Mouse (Mus musculus): ENCODE measurements around the gene Mmp11. TPM values are rescaled to one million over a fixed set of nuclear protein-coding genes. Genes with fewer than 3 reads are reported as not detected.
"Not testable (repeated sequence)": the region's sequence is repeated elsewhere in the genome, so short reads cannot be mapped to it uniquely, and the experiment has no call there.

Gene Mmp11
- total and polyA plus RNA-seq, 2 experiments from 2014 or later, result 11.7 to 14.3 TPM

DNA sequence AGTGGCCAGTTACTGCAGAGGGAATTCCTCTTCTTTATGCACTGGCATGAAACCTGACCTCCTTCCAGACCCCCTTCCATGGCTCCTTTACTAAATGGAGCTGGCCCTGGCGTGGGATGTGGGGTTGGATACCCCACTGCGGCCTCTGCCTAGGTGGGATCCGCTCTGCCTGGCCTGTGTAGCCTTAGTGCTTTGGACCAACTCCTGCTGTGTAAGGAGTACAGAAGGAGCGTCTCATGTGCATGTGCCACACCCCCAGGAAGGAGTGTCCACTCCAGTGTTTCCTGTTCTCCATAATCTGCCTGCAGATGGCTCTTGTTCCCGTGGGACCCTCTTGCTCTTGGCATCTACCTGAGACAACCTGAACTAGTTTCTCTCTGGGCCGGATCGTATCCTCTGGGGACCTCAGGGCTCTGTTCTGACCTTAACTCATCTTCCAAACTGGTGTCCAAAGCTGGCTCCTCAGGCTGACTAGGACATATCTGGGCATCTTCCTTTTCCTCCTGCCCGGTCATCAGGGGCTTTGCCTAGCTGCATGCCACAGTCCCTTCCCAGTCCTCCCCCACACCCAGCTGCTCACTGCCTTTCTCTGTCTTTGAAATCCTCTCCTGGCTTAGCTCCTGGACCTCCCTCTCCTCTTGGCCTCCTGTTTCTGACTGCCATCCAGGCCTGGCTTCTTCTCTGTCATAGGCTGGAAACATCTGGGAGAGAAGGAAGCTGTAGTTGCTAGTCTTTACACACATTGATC, 46.7 kb downstream of the Mmp11 start:
- Histone ChIP-seq H3K4me2 (ENCODE audit: low read depth) (no peak overlapping the region), H3K9ac (no peak overlapping the region), H3K9me3 (ENCODE audit: low read length) (no peaks in the 10 kb centered on the region), H3K36me3 (ENCODE audit: insufficient read depth) (peaks cover 6% of the 10 kb centered on the region), H3K4me1 (ENCODE audit: insufficient read depth) (peaks cover 5% of the 10 kb centered on the region; the same call in 1 of the 2 replicates), H3K27ac (ENCODE audit: low read depth, low read length) (no peak overlapping the region), H3K4me3 (ENCODE audit: low read depth, low read length) (no peak overlapping the region), H3K27me3 (ENCODE audit: insufficient read depth, low read length) (no peaks in the 10 kb centered on the region)
- 54% methylated on average over 8 of the region's 8 CpGs for whole genome bisulfite sequencing
- DNase-seq, result no peak
- no peak for TF ChIP-seq CTCF (IDR thresholded peaks at IDR 0.05; ENCODE audit: low read depth)
- no peak for ATAC-seq

DNA sequence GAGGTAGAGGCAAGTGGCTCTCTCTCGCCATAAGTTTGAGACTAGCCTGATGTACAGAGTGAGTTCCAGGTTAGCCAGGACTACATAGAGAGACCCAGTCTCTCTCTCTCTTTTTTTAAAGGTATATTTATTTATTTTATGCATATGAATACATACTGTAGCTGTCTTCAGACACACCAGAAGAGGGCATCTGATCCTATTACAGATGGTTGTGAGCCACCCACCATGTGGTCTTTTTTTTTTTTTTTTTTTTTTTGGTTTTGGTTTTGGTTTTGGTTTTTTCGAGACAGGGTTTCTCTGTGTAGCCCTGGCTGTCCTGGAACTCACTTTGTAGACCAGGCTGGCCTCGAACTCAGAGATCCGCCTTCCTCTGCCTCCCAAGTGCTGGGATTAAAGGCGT, 48.8 kb downstream of the Mmp11 start:
- not testable (repeated sequence) for H3K36me3 ChIP-seq (ENCODE audit: insufficient read depth); H3K4me2 ChIP-seq (ENCODE audit: low read depth); ATAC-seq; H3K27ac ChIP-seq (ENCODE audit: low read depth, low read length); H3K4me1 ChIP-seq (ENCODE audit: insufficient read depth); H3K9ac ChIP-seq; DNase-seq; H3K27me3 ChIP-seq (ENCODE audit: insufficient read depth, low read length); H3K9me3 ChIP-seq (ENCODE audit: low read length); H3K4me3 ChIP-seq (ENCODE audit: low read depth, low read length)
- 74% methylated on average over 4 of the region's 5 CpGs for WGBS

DNA sequence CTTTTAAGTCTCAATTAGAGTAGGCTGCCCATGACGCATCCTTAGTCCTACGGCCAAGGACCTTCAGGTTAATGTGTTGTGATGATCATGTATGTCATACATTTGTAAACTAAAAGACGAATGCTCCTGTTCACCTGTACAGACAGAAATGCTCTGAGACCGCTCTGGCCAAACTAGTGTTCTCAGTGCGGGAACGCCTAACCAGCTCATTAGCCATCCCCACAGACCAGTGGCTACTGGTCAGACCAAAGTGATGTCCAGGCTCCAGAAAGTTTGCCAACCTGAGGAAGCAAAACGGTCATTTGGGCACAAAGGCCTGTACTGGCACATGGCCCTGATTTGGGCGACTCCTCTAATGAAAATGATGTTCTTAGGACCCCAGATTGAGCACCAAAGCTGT, 51.6 kb downstream of the Mmp11 start:
- DNase-seq (no peak), ATAC-seq (no peak)
- H3K27me3 ChIP-seq (ENCODE audit: insufficient read depth, low read length), result no peaks in the 10 kb centered on the region
- H3K4me3 ChIP-seq (ENCODE audit: low read depth, low read length), result no peak overlapping the region
- H3K36me3 ChIP-seq (ENCODE audit: insufficient read depth), result no peaks in the 10 kb centered on the region
- 94% methylated on average over 8 of the region's 8 CpGs for WGBS
- no peak overlapping the region for H3K9ac ChIP-seq
- no peaks in the 10 kb centered on the region for H3K4me1 ChIP-seq (ENCODE audit: insufficient read depth)
- H3K27ac ChIP-seq (ENCODE audit: low read depth, low read length), result no peak overlapping the region
- H3K9me3 ChIP-seq (ENCODE audit: low read length), result no peaks in the 10 kb centered on the region
- no peak for TF ChIP-seq CTCF (IDR thresholded peaks at IDR 0.05; ENCODE audit: low read depth)
- H3K4me2 ChIP-seq (ENCODE audit: low read depth), result no peak overlapping the region

DNA sequence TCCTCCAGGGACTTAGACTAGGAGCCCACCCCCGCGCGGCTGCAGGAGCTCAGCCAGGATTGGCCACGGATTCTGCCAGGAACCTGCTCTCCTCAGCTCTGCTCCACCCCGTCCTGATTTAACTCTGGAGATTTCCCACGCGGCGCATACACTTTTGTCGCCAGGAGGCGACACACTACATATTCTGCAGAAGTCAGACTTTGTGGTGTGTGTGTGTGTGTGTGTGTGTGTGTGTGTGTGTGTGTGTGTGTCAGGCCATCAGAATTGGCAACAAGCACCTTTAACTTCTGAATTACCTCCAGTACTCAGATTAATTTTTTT, 53.1 kb downstream of the Mmp11 start:
- ATAC-seq (peak; percentile 81), DNase-seq (peak; percentile 77)
- peak; percentile 69 for TF ChIP-seq CTCF (IDR thresholded peaks at IDR 0.05; ENCODE audit: low read depth)
- Histone ChIP-seq H3K4me1 (ENCODE audit: insufficient read depth) (no peaks in the 10 kb centered on the region), H3K4me3 (ENCODE audit: low read depth, low read length) (no peak overlapping the region), H3K27me3 (ENCODE audit: insufficient read depth, low read length) (no peaks in the 10 kb centered on the region), H3K4me2 (ENCODE audit: low read depth) (no peak overlapping the region), H3K9ac (no peak overlapping the region), H3K36me3 (ENCODE audit: insufficient read depth) (no peaks in the 10 kb centered on the region), H3K27ac (ENCODE audit: low read depth, low read length) (no peak overlapping the region), H3K9me3 (ENCODE audit: low read length) (no peaks in the 10 kb centered on the region)
- WGBS, result under 1% methylated on average over 10 of the region's 10 CpGs

DNA sequence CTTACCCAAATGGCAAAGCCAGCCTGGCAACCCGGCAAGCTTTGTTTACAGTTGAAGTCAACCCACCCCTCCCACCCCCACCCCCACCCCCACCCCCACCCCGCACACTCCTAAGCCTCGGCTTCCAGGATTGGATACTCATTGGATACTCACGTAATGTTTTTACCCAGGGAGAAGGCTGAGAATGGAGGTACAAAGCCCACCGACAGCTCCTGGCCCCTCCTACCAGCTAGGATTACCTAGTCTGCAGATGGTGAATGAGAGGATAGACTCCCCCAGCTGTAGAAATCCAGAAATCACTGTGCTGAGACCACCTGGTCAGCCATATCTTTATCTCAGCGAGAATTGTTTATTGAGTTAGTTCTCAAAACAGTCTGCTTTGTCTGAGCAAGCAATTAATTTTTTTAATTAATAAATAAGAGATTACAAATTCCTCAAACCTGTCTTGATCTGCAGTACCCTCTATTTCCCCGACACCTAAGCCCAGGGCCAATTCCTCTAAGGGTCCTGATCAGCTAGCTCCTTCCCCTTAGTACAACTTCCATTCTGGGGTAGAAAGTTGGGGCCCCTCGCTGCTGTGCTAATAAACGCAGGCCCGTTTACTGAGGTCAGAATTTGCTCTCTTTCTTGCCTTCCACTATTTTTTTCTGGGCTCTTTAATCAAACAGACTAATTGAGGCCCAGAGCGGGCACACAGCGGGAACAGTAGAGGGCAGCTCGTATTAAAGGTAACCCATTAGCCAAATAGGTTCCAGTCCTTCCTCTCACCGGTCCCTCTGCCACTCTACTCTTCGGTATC, 53.7 kb downstream of the Mmp11 start:
- no peaks in the 10 kb centered on the region for H3K36me3 ChIP-seq (ENCODE audit: insufficient read depth)
- DNase-seq, result no peak
- TF ChIP-seq CTCF (IDR thresholded peaks at IDR 0.05; ENCODE audit: low read depth), result no peak
- no peak overlapping the region for H3K4me3 ChIP-seq (ENCODE audit: low read depth, low read length)
- H3K9ac ChIP-seq, result no peak overlapping the region
- H3K9me3 ChIP-seq (ENCODE audit: low read length), result no peaks in the 10 kb centered on the region
- ATAC-seq, result peak; percentile 36; the same call in 1 of the 2 replicates
- H3K4me1 ChIP-seq (ENCODE audit: insufficient read depth), result no peaks in the 10 kb centered on the region
- no peak overlapping the region for H3K4me2 ChIP-seq (ENCODE audit: low read depth)
- 8% methylated on average over 15 of the region's 15 CpGs for WGBS
- H3K27me3 ChIP-seq (ENCODE audit: insufficient read depth, low read length), result no peaks in the 10 kb centered on the region
- no peak overlapping the region for H3K27ac ChIP-seq (ENCODE audit: low read depth, low read length)

DNA sequence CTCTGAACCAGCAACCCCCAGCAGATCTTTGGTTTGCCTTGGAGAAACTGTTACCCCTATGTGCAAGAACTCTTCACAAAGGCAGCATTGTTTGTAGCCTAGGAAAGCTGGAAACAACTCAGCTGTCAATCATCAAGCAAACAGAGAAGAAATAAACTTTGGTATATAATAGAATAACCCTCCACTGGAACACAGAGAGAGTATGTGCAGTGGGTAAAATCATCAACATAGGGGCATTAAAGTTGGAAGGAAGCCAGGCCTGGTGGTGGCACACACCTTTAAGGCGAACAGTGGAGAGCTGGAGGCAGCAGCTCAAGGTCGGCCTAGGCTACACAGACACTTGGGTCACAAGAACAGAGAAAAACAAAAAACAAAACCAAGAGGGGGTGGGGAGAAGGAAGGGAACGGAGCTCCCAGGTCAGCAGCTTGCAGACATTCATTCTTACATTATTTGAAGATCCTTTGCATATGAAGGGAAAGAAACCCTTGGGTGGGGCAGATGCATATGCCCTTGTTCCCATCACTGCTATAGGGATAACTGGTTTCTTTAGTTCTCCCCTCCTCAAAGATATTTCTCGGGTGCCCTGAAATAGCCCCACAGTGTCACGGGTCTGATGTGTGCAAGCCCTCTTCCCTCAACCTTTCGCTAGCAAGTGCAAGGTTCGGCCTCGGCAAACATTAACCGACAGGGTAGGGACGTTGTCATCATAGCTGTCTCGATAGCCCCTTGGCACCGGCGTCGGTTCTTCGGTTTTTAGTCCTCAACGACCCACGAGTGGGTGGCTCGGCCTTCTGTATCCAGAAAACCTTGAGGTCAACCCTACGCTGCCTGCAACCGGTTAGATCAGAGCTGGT, 54.5 kb downstream of the Mmp11 start:
- Histone ChIP-seq H3K36me3 (ENCODE audit: insufficient read depth) (no peaks in the 10 kb centered on the region), H3K27me3 (ENCODE audit: insufficient read depth, low read length) (no peaks in the 10 kb centered on the region), H3K4me1 (ENCODE audit: insufficient read depth) (no peaks in the 10 kb centered on the region), H3K9ac (no peak overlapping the region), H3K4me3 (ENCODE audit: low read depth, low read length) (no peak overlapping the region), H3K27ac (ENCODE audit: low read depth, low read length) (no peak overlapping the region), H3K9me3 (ENCODE audit: low read length) (no peaks in the 10 kb centered on the region), H3K4me2 (ENCODE audit: low read depth) (no peak overlapping the region)
- no peak for ATAC-seq
- no peak for DNase-seq
- WGBS, result 15% methylated on average over 20 of the region's 20 CpGs
- TF ChIP-seq CTCF (IDR thresholded peaks at IDR 0.05; ENCODE audit: low read depth), result no peak

Measured in forebrain, postnatal 0 days (tissue).